Mouse (Mus musculus) liver, postnatal 0 days (tissue): Measurements from ENCODE around the gene Asrgl1. TPM values are rescaled to one million over a fixed set of nuclear protein-coding genes. Genes with fewer than 3 reads are reported as not detected.
"Not testable (repeated sequence)": the region's sequence is repeated elsewhere in the genome, so short reads cannot be mapped to it uniquely, and the experiment has no call there.

Experiments
- ATAC-seq: fragments of 200-750 bp; cut with Nextera tagmentation; 2 replicates; pipeline ENCODE4 v1.8.0; 2017; ENCODE audit warnings: mild to moderate bottlenecking, moderate library complexity
- DNase-seq: peaks from one replicate; pipeline ENCODE4 v3.0.0-alpha.2; 2016
- H3K27ac ChIP-seq: fragments of 300-500 bp; sonication (generic); 2 replicates; pipeline ENCODE4 v1.5.1; 2014; ENCODE audit warnings: antibody characterized with exemption, moderate library complexity, mild to moderate bottlenecking, low read depth
- H3K27me3 ChIP-seq: fragments of 300-500 bp; sonication (generic); 2 replicates; pipeline ENCODE4 v1.6.1; 2014; ENCODE audit warnings: low read length, control low read depth, mixed read lengths; ENCODE audit not compliant: insufficient read depth
- H3K36me3 ChIP-seq: fragments of 300-500 bp; sonication (generic); replicated peaks from 2 replicates; pipeline ENCODE4 v1.6.1; 2014; ENCODE audit warnings: mild to moderate bottlenecking, control low read depth, low read length, moderate library complexity, mixed read lengths; ENCODE audit not compliant: insufficient read depth
- H3K4me1 ChIP-seq: fragments of 300-500 bp; sonication (generic); 2 replicates; pipeline ENCODE4 v1.6.1; 2014; ENCODE audit warnings: antibody characterized with exemption, mild to moderate bottlenecking, control low read depth; ENCODE audit not compliant: insufficient read depth
- H3K4me2 ChIP-seq: fragments of 300-500 bp; sonication (generic); 2 replicates; pipeline ENCODE4 v1.6.1; 2014; ENCODE audit warnings: low read depth, mild to moderate bottlenecking, low read length, moderate library complexity, mixed read lengths
- H3K4me3 ChIP-seq: fragments of 300-500 bp; sonication (generic); 2 replicates; pipeline ENCODE4 v1.5.1; 2014; ENCODE audit warnings: low read depth, low read length
- H3K9ac ChIP-seq: fragments of 300-500 bp; sonication (generic); replicated peaks from 2 replicates; pipeline ENCODE4 v1.6.1; 2014; ENCODE audit warnings: mild to moderate bottlenecking, moderate library complexity
- H3K9me3 ChIP-seq: fragments of 300-500 bp; sonication (generic); 2 replicates; pipeline ENCODE4 v1.6.1; 2016; ENCODE audit warnings: mild to moderate bottlenecking, control low read depth, low read length, mixed read lengths
- CTCF ChIP-seq: sonication (generic); IDR thresholded peaks from 2 replicates; pipeline ENCODE4 v1.5.1; 2016; ENCODE audit warnings: antibody characterized with exemption, low read depth
- EP300 ChIP-seq: IDR thresholded peaks from 2 replicates; pipeline ENCODE4 v1.6.1; 2016; ENCODE audit warnings: antibody characterized with exemption, low read depth, mild to moderate bottlenecking
- WGBS: fragments of 180-500 bp; shearing (Covaris S2); extraction: QIAGEN DNeasy Blood & Tissue Kit; methylation state at CpG from one replicate; pipeline ENCODE4 v1.1.7; 2014; ENCODE audit not compliant: insufficient replicate concordance; 5-methylcytosine and 5-hydroxymethylcytosine counted together
- polyA plus RNA-seq: library from polyadenylated mRNA; unstranded; fragments of >200 nt; fragmentation: Nextera tagmentation; extraction: Ambion mirVana; gene quantifications from 2 replicates; pipeline ENCODE4 v1.2.1, GENCODE M21; 2015

Gene Asrgl1
- polyA plus RNA-seq, 1 experiment from 2014 or later, result 8.3 TPM

DNA sequence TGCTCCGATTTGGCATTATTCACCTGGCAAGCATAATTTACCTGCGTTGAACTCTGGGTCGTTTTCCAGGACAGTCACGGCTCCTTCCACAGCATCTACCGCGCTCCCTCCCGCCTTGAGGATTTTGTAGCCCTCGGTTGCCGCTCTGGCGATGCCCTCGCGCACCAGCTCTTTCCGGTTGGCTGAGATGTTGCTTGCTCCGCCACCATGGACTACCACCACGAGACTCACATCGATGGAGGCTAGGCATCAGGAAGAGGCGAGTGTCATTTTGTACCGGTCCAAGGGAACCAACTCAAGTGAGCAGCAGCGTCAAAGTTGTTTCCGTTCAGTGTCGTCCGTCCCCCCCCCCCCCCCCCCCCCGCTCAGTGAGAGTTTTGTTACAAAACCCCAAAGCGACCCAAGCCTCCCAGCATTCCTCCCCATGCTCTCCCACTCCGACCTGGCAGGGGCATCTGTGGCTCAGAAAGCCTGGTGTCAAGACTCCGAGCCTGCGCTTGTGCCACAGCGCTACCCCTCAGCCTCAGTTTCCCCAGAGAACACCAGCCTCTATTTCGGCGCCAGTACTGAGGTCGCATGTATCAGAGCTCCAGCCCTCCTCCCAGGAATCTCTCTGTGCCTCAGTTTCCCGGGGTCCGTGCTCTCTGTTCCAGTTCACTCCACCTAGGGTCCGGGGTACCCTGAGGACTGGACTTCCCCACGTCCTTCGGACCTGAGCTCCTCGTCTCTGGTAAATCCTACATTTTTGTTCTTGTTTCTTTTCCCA is 507 bp downstream of the Asrgl1 start:
- ATAC-seq (peak; percentile 58), DNase-seq (peak; percentile 35)
- H3K4me1 ChIP-seq, result peaks cover 7% of the 10 kb centered on the region
- H3K9me3 ChIP-seq, result no peaks in the 10 kb centered on the region
- H3K27me3 ChIP-seq, result no peaks in the 10 kb centered on the region
- peak overlapping the region; percentile 99 for H3K4me2 ChIP-seq
- H3K27ac ChIP-seq, result peak overlapping the region; percentile 26; the same call in 1 of the 2 replicates
- H3K4me3 ChIP-seq, result peak overlapping the region; percentile 79
- H3K36me3 ChIP-seq, result no peaks in the 10 kb centered on the region
- TF ChIP-seq EP300 (no peak), CTCF (no peak)
- WGBS, result under 1% methylated on average over 35 of the region's 37 CpGs
- H3K9ac ChIP-seq, result peak overlapping the region; percentile 84

DNA sequence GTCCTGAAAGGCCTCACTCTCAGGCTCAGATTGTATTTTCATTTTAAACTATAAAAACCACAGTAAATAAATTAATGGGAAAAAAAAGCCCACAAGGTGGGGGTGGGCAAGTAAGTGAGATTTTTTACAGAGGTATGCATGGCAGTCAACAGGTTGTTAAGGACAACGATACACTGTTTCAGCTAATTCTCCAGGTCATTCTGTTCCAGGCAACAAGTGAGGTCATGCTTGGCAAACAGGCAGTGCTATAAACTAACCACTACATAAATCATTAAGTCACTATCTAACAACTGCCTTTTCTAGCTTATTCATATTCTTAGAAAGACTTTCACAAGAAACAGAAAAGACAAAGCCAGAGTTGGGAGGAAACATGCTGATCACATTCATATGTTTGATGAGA is 5.4 kb downstream of the Asrgl1 start:
- Histone ChIP-seq H3K4me3 (no peak overlapping the region), H3K4me2 (no peak overlapping the region), H3K9ac (no peak overlapping the region), H3K27ac (no peak overlapping the region), H3K9me3 (no peaks in the 10 kb centered on the region), H3K36me3 (0 out of 2 replicates have a peak, but pooled peaks cover 4% of the 10 kb centered on the region), H3K4me1 (0 out of 2 replicates have a peak, but pooled peaks cover 5% of the 10 kb centered on the region), H3K27me3 (no peaks in the 10 kb centered on the region)
- peak; percentile 60; the same call in 1 of the 2 replicates for ATAC-seq
- WGBS, result 74% methylated on average over 1 of the region's 1 CpGs
- no peak for DNase-seq
- TF ChIP-seq EP300 (no peak), CTCF (no peak)

DNA sequence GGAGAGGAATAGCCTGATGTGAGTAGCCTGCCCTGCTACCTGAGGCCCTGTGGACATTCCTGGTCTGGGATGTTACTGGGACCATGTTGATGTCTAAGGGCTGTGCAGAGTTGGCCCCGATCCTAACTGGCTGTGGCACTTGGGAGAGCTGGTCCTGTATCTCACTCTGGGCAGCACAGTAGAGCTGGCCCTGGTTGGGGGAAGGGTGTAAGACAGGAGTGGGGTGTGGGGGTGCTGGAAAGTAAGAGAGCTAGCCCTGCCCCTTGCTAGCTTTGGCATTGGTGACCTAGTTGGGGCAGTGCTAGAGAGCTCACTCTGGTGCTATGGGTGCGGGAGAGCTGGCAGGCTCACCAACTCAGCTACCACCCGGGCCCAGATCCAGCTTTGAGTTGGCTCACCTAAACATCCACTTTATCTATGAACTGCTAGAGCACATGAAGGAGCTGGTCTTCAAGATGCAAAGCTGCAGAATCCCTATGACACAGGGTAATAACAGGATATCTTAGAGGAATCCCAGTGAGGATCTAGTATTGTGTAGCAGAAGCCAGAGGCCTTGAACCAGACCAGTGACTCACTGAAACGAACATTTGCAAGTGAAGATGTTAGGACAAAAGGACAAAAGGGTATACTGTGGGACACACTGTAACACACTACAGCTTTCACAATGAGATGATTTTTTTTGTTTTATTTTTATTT is 6.8 kb downstream of the Asrgl1 start:
- DNase-seq, result no peak
- H3K27me3 ChIP-seq, result no peaks in the 10 kb centered on the region
- no peaks in the 10 kb centered on the region for H3K4me1 ChIP-seq
- H3K9me3 ChIP-seq, result no peaks in the 10 kb centered on the region
- WGBS, result 81% methylated on average over 4 of the region's 4 CpGs
- H3K27ac ChIP-seq, result no peak overlapping the region
- no peak for TF ChIP-seq EP300
- no peak for TF ChIP-seq CTCF
- H3K36me3 ChIP-seq, result 0 out of 2 replicates have a peak, but pooled peaks cover 4% of the 10 kb centered on the region
- ATAC-seq, result no peak
- no peak overlapping the region for H3K9ac ChIP-seq
- H3K4me3 ChIP-seq, result no peak overlapping the region
- no peak overlapping the region for H3K4me2 ChIP-seq

DNA sequence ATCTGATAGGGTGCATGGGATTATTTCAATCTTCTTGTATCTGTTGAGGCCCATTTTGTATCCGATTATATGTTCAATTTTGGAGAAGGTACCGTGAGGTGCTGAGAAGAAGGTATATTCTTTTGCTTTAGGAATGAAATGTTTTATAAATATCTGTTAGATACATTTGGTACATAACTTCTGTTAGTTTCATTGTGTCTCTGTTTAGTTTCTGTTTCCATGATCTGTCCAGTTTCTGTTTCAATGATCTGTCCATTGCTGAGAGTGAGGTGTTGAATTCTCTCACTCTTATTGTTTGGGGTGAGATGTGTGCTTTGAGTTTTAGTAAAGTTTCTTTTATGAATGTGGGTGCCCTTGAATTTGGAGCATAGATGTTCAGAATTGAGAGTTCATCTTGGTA is 11.4 kb downstream of the Asrgl1 start:
- H3K27ac ChIP-seq, H3K9ac ChIP-seq, H3K36me3 ChIP-seq, H3K4me2 ChIP-seq, H3K9me3 ChIP-seq, H3K27me3 ChIP-seq, DNase-seq, H3K4me3 ChIP-seq, H3K4me1 ChIP-seq, ATAC-seq: not testable (repeated sequence)
- 83% methylated on average over 2 of the region's 2 CpGs for WGBS

DNA sequence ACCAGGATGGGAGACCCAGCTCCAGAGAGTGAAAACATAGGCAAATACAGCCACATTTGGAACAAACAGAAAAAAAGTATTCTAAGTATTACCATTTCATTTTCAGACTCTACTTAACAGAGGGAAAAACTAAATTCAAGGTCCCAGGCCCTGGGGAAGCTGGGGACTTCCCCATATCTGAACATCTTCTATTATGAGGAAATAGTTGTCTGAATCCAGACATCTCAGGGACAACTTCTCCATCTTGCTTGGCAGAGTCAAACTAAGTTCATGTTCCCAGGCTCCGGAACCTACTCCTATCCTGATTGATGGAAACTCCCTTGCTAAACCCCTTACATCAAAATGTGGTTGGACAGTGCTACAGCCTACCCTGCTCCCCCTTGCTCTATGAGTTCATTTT is 13.0 kb downstream of the Asrgl1 start:
- Histone ChIP-seq H3K4me3 (no peak overlapping the region), H3K9ac (no peak overlapping the region), H3K4me2 (no peak overlapping the region), H3K27ac (no peak overlapping the region), H3K4me1 (peaks cover 3% of the 10 kb centered on the region), H3K9me3 (no peaks in the 10 kb centered on the region), H3K36me3 (0 out of 2 replicates have a peak, but pooled peaks cover 4% of the 10 kb centered on the region), H3K27me3 (no peaks in the 10 kb centered on the region)
- DNase-seq (no peak), ATAC-seq (no peak)
- 82% methylated on average over 1 of the region's 1 CpGs for WGBS
- TF ChIP-seq CTCF (no peak), EP300 (no peak)

DNA sequence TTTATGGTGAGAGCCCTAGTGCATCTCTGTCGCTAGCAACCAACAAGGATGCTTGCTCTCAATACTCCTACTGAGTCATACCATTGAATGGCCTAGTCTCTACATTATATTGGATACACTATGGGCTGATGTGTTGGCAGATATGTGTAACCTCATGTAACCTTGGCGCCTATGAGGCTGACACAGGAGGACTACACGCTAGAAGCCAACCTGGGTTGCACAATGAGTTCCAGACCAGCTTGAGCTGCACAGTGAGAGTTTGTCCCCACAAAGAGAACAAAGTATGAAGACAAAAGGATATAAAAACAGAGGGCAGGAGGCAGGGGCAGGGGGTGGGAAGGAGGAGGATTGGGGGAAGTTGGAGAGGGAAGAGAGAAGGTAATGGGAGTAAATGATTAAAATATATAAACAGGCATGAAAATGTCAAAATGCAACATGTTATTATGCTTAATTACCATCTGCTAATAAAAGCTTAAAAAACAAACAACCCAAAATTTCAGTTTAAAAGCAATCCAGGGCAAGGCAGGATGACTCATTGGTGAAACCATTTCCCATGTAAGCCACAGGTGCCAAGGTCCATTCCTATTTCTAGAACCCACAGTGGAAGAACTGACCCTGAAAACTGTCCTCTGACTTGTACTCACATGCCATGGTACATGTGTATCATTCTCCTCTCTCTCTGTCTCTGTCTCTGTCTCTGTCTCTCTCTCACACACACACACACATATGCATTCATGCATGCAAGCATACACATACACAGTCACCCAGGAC is 15.6 kb downstream of the Asrgl1 start:
- Histone ChIP-seq H3K27me3 (no peaks in the 10 kb centered on the region), H3K36me3 (peaks cover under 1% of the 10 kb centered on the region; the same call in 1 of the 2 replicates), H3K9ac (no peak overlapping the region), H3K4me1 (peaks cover 12% of the 10 kb centered on the region), H3K27ac (no peak overlapping the region), H3K9me3 (no peaks in the 10 kb centered on the region), H3K4me3 (no peak overlapping the region), H3K4me2 (no peak overlapping the region)
- WGBS, result 85% methylated on average over 3 of the region's 3 CpGs
- peak; percentile 66 for ATAC-seq
- DNase-seq, result peak; percentile 12
- TF ChIP-seq CTCF (no peak), EP300 (no peak)
